Mouse (Mus musculus): ENCODE results near the gene 4933402N22Rik. TPM values are rescaled to one million over a fixed set of nuclear protein-coding genes. Genes with fewer than 3 reads are reported as not detected.

The 4933402N22Rik gene
- not detected for total RNA-seq (2023)

GRCm38 (mm10) chr5:11917743-11918142 lies at the start of gene 4933402N22Rik:
Gene 4933402N22Rik, plus strand, starts transcription at chr5:11918043.

Other genes with a start within 250 kb of the 4933402N22Rik start
- gene Gm8922, start 236.1 kb upstream of the 4933402N22Rik start, total RNA-seq (2023) = not detected
- not detected for gene Gm8926, start 147.5 kb upstream of the 4933402N22Rik start, total RNA-seq (2023)
- gene Gm6465, start 72.5 kb upstream of the 4933402N22Rik start, total RNA-seq (2023) = not detected